Mouse (Mus musculus): ENCODE data around the gene Cavin3.

DNA sequence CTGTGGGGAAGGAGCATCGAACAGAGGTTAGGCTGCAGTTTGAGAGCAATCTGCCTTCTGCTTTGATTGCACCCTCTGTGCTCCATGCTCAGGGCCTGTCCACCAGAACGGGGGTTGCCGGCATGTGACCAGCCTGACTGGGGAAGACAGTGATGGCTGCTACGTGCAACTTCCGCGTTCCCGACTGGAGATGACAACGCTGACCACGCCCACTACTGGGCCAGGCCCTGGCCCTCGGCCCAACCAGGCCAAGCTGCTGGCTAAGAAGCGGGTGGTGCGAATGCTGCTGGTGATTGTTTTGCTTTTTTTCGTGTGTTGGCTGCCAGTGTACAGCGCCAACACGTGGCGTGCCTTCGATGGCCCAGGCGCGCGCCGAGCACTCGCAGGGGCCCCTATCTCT, 47.3 kb downstream of the Cavin3 start:
- no peak for TF ChIP-seq POLR2A (IDR thresholded peaks at IDR 0.05; ENCODE audit: low read depth, low read length)
- TF ChIP-seq CTCF (conservative IDR thresholded peaks at IDR 0.05; ENCODE audit: insufficient read depth, insufficient read length, low read depth, low read length), result no peak
